Mouse (Mus musculus): Measurements from ENCODE around the gene Rbm17.
"Not testable (repeated sequence)": the region's sequence is repeated elsewhere in the genome, so short reads cannot be mapped to it uniquely, and the experiment has no call there.

Rbm17 gene

DNA sequence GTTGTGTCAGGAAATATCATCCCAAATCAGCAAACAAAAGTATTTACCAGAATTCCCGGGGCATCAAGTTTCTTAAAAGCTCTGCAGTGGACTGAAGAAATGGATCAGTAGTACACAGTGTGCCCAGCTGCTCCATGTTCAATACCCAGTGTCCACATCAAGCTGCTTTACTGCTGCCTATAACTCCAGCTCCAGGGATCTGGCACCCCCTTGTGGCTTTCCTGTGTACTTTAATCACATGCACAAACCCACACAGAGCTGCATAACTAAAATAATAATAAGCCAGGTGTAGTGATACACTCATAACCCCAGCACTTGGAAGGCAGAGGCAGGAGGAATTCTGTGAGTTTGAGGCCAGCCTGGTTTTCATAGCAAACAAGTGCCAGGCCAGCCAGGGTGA is 61.3 kb downstream of the Rbm17 start:
- peak; percentile 83 for DNase-seq

- no peak for DNase-seq
Observed at GRCm38 (mm10) chr2:11542121-11542520, 61.8 kb downstream of the Rbm17 start.

DNA sequence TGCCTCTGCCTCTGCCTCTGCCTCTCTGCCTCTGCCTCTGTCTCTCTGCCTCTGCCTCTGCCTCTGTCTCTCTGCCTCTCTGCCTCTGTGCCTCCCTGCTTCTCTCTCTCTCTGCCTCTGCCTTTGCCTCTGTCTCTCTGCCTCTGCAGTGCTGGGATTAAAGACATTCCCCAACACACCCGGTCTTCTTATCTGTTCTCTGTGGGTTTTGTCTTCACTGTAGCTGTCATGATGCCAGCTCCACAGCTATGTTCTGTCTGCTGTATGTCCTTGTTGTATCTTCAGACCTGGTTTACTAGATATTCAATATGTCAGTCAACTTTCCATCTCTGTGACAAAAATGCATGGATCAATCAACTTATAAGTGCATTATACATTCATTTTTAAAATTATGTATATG is 62.4 kb downstream of the Rbm17 start:
- not testable (repeated sequence) for DNase-seq

GRCm38 (mm10) chr2:11535966-11536365 is 68.0 kb downstream of the Rbm17 start:
- peak; percentile 52 for DNase-seq
